Mouse (Mus musculus) fat pad, adult 2 months (tissue): ENCODE data around the gene Bloc1s6.
A peak's percentile ranks its signal among the peaks of the same experiment; 100 is the strongest.

ENCODE experiments used
- DNase-seq: peaks from one replicate; pipeline ENCODE4 v3.0.0-alpha.2; 2011; ENCODE audit warnings: low read depth, low spot score; ENCODE audit errors: extremely low read depth

Gene Bloc1s6

DNA sequence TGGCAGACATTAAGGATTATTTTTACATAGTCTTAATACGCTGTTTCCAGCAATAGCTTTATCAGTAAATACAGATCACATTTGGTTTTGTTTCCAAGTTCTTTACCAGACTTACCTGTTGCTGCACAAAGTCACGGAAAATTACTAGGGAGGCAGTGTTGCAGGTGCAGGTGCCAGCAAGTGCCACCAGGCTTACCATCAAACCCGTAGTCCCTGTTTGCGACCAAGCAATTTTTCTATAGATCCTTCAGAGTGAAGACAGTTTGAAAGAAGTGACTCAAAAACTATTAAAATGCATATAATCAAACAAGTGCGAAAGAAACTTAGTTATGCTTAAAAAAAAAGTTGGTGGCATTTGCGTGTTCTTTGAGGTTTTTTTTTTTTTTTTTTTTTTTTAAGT lies 26.2 kb downstream of the Bloc1s6 start:
- no peak for DNase-seq

DNA sequence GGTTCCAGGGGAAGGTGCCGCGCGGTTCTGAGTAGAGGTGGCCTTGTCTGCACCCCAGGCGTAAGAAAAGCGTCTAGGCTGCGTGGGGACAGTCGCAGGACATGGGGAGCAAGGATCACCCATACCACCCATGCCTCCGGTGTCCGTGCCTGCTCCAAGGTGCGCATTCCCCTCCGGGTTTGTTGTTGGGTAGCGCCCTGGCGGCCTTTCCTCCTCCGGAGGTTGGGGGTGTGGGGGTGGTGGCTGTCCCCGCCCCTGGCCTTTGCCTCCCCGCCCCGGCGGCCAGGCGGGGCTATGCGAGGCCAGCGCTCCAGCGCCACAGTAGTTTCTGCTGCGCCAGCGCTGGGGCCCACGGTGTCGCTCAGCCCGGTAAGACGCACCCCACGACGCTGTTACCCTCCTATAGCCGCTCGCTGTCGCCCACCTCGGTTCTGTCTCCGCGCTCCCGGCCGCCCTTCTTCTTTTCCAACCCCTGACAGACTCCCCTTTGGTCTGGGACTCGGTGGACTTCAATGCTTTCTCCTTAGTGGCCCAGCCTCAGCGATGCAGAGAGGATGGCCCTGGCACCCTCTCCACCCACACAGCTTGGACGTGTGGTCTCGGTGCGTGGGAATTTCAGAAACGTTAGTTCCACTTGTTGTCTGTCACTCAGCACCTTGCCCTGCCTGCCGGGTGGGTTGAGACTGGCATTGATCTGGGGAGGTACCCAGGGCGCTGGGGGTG lies 26.9 kb downstream of the Bloc1s6 start, which contains the start of gene Sqor:
TSS of gene Sqor (plus strand) at position 167 of the 723 bp plus-strand sequence.
- no peak for DNase-seq

- no peak for DNase-seq
Measured at GRCm38 (mm10) chr2:122765794-122766145, 27.5 kb downstream of the Bloc1s6 start.

- DNase-seq = peak; percentile 46
Measured at GRCm38 (mm10) chr2:122771002-122771401, 32.7 kb downstream of the Bloc1s6 start.

DNA sequence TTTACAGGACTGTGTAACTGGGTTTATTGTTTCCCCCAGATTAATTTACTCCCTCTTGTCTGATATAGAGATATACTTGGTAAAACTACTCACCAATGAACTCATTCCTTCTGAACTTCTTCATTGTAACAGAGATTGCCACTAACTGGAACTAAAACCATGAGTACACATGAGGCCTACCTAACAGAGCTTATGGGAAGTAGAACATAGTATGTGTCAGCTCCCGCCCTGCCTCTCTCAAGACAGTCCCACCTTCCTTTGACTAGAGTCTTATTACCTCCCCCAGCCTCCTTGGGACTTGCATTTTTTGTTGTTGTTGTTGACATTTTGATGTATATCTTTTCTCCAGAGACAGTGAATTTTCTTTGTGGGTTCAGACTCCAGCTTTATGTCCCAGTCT lies 34.6 kb downstream of the Bloc1s6 start:
- no peak for DNase-seq

DNA sequence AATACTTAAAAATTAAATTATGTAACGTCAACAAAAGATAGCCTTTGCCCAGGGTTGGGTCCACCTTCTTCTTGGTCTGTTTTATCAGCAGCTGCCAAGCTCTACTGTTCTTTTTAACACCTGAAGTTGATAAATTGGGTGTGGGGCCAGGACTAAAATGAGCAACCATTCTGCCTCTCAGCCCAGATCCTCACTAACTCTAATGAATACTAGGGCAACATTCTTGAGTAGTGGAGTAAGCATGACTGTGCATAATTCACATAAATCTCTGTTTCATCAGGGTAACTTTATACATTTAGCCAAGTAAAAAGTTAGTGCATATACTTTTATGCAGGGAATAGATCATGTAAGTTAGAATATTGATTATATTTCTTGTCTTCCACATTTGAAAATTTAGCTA lies 37.2 kb downstream of the Bloc1s6 start:
- DNase-seq = no peak

DNA sequence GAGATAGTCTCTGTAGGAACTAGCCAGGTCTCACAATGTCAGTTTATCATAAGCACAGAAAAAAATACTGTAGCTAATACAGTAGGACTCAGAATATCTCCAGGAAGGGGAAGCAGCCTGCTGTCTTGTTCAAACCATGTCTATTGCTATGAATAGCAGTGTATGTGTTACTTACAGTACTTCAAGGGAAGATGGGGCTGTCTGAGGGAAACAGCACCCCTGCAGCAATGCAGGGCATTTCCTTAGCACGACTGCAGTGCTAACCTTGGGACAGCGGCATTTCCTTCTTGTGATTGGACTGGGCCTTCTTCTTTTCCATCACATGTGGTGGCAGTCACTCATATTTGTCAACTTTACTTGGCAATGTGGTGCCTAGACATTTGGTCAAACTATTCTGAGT lies 38.5 kb downstream of the Bloc1s6 start:
- no peak for DNase-seq

DNA sequence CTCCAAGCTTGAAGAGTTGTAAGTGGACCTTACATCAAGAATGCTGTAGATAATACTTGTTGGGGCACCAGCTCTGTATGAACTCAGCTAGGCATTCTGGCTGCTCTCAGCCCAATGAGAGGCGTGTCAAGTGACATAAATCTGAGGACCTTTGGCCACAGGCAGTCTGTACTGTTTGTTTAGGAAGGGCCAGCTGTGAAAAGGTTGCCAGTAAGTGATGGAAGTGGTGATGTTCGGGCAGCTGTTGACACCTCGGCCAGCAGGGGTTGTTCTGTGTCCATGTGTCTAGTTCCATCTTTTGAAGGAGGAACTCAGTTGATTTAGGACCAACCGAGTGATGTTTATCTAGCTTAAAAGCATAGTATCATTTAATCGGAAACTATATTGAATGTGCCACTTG lies 41.7 kb downstream of the Bloc1s6 start:
- DNase-seq = no peak

GRCm38 (mm10) chr2:122780447-122780846 lies 42.1 kb downstream of the Bloc1s6 start:
- DNase-seq = no peak

DNA sequence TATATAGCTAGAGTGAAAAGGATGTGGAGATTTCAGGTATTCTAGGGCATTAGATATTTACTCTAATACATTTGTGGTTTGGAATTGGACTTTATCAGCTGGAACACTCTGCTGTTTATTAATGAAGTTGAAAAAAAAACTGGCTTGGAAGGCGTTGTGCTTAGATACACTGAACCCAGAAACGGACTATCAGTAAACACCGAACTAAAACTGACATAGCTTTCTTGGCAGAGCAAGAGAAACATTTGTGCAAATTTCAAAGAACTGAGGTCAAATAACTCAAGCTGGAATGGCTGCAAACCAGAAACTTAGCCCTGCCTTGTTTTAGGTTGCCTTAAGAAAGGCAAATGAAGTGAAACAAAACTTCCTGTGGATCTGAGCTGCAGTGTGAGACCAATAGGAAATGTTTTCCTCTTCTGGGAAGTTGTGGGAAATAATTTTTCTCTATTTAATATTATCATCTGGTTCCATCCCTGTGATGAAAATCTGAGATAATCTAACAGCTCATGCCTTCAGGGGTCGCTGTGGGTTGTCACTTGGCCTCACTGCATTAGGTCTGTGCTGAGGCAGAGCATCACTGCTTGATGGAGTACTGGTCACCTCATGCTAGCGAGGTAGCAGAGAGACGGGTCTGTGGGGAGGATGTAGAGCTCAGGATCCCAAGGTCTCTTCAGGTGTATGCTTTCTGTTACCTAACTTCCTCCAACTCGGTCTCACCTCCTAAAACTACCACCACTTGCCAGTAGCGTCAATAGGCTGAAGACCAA lies 43.5 kb downstream of the Bloc1s6 start:
- DNase-seq = no peak

DNA sequence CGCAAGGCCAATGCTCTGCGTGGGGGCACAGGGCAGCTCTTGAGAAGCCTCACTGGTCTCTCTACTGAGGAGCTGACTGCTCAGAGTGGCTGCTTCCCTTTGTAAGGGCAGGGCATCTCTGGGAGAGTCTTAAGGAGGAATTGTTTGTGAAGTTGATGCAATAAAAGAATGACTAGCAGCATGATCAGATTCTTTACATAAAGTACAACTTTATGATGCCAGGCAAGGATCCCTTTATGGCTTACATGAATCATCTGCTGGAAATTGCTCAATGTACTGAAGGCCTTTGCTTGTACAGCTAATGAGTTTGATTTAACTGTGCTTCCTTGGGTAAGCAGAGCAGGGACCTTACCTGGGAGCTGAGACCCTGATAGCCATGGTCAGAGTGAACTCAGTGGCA lies 45.4 kb downstream of the Bloc1s6 start:
- peak; percentile 43 for DNase-seq

GRCm38 (mm10) chr2:122784701-122785100 lies 46.4 kb downstream of the Bloc1s6 start:
- DNase-seq = no peak

DNA sequence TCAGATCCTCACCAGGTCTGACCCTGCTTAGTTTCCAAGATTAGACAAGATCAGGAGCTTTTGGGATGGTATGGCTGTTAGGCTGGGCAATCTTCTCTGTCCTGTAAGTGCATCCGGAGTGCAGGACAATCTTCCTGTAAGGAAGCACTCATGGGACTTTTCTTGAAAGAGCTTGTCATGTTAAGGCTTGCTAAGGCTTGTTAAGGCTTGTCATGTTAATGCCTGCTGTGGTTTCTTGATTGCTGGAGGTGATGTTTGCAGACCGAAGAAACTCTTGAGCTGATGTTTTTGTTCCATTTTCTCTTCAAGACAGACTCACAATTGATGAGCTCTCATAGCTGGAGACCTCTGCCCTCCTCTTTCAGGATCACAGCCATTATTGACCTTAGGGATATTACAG lies 47.9 kb downstream of the Bloc1s6 start:
- DNase-seq = no peak

DNA sequence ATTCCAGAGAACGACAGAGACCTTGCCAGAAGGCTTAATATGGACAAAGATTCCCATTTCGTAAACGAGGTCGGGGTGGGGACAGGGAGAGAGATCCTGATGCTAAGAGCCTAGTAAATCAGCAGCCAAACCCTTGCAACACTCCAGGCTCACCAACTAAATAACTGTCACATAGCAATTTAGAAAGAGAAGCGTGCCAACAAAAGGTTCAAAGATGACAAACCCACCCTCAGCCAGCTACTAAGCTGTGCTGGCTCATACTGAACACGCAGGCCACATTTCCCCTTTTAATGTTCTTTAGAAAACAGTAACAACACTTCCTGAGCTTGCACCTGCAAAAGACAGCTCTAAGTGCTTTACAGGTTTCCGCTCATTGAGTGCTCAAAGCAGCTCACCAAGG lies 51.0 kb downstream of the Bloc1s6 start:
- peak; percentile 84 for DNase-seq

DNA sequence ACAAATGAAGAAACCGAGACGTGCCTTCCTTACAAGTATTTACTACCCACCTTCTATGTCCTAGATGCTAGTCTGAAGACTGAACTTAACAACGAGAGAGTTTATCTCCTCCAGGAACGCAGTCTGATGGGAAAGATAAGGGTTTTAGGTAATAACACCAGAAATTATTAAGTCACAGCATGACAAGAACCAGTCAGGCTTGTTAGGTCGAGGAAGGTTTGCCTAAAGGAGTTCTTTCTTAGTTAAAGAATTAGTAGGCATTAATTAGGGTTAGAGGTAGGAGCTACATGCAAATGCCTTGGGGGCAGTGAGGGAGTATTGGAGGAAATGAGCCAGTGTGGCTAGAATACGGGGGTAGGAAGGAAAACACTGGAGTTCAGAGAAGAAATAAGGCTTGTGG lies 51.4 kb downstream of the Bloc1s6 start:
- peak; percentile 76 for DNase-seq
